Mouse (Mus musculus) myocyte (in vitro differentiated cells): ENCODE results near the gene Rnf222. TPM values are rescaled to one million over a fixed set of nuclear protein-coding genes. Genes with fewer than 3 reads are reported as not detected.

ENCODE experiments used
- H3K27me3 ChIP-seq: one replicate; pipeline ENCODE4 v1.6.1; 2011; ENCODE audit not compliant: control insufficient read depth, insufficient read depth, insufficient read length
- H3K36me3 ChIP-seq: one replicate; pipeline ENCODE4 v1.6.1; 2011; ENCODE audit not compliant: control insufficient read depth, insufficient read depth
- H3K4me2 ChIP-seq: one replicate; pipeline ENCODE4 v1.6.1; 2011; ENCODE audit warnings: low read depth, control low read depth
- H3K4me3 ChIP-seq: one replicate; pipeline ENCODE4 v1.5.1; 2011; ENCODE audit warnings: mild to moderate bottlenecking, control low read depth, moderate library complexity
- H3K79me2 ChIP-seq: one replicate; pipeline ENCODE4 v1.6.1; 2011; ENCODE audit not compliant: control insufficient read depth, insufficient read depth
- H3ac ChIP-seq: one replicate; pipeline ENCODE4 v1.6.1; 2011; ENCODE audit not compliant: control insufficient read depth, insufficient read length
- CEBPB ChIP-seq: IDR thresholded peaks from 2 replicates; pipeline ENCODE4 v1.6.1; 2011; ENCODE audit warnings: mild to moderate bottlenecking, moderate library complexity; ENCODE audit not compliant: poor library complexity, insufficient read depth, severe bottlenecking
- E2F4 ChIP-seq: IDR thresholded peaks from one replicate; pipeline ENCODE4 v1.6.1; 2011; ENCODE audit warnings: mild to moderate bottlenecking, control low read depth, moderate library complexity; ENCODE audit not compliant: insufficient read depth
- MAX ChIP-seq: IDR thresholded peaks from one replicate; pipeline ENCODE4 v1.6.1; 2011; ENCODE audit warnings: low read depth, mild to moderate bottlenecking, control low read depth
- MYOD1 ChIP-seq, 3 experiments: IDR thresholded peaks; one replicate each; pipeline ENCODE4 v1.6.1; 2011; ENCODE audit warnings: control low read depth in 2 of 3, low read depth in 2 of 3, mild to moderate bottlenecking in 2 of 3, moderate library complexity in 1 of 3; ENCODE audit not compliant: insufficient read length in 2 of 3, control insufficient read depth in 1 of 3
- MYOG ChIP-seq, 3 experiments: IDR thresholded peaks; one replicate each; pipeline ENCODE4 v1.6.1; 2011; ENCODE audit warnings: control low read depth in 2 of 3, low read depth in 2 of 3, mild to moderate bottlenecking in 2 of 3; ENCODE audit not compliant: insufficient read length in 2 of 3, control insufficient read depth in 1 of 3, insufficient read depth in 1 of 3
- POLR2A ChIP-seq: IDR thresholded peaks from one replicate; pipeline ENCODE4 v1.6.1; 2011; ENCODE audit warnings: low read depth, mild to moderate bottlenecking, control low read depth, moderate library complexity; ENCODE audit not compliant: insufficient read length
- POLR2AphosphoS2 ChIP-seq: IDR thresholded peaks from one replicate; pipeline ENCODE4 v1.6.1; 2011; ENCODE audit warnings: low read depth, control low read depth; ENCODE audit not compliant: insufficient read length
- REST ChIP-seq: IDR thresholded peaks from one replicate; pipeline ENCODE4 v1.6.1; 2011; ENCODE audit warnings: mild to moderate bottlenecking, control low read depth, moderate library complexity; ENCODE audit not compliant: insufficient read depth, insufficient read length
- SRF ChIP-seq: IDR thresholded peaks from one replicate; pipeline ENCODE4 v1.6.1; 2011; ENCODE audit warnings: low read depth; ENCODE audit not compliant: control insufficient read depth, insufficient read length
- TCF12 ChIP-seq: IDR thresholded peaks from one replicate; pipeline ENCODE4 v1.6.1; 2011; ENCODE audit warnings: mild to moderate bottlenecking, control low read depth; ENCODE audit not compliant: poor library complexity, insufficient read depth, severe bottlenecking
- TCF3 ChIP-seq: IDR thresholded peaks from one replicate; pipeline ENCODE4 v1.6.1; 2011; ENCODE audit warnings: low read depth, control low read depth; ENCODE audit not compliant: insufficient read length
- USF1 ChIP-seq: IDR thresholded peaks from one replicate; pipeline ENCODE4 v1.6.1; 2011; ENCODE audit warnings: low read depth, mild to moderate bottlenecking, control low read depth, moderate library complexity
- polyA plus RNA-seq: library from polyadenylated mRNA; unstranded; fragments of >200 nt; fragmentation: generic; extraction: Trizol; gene quantifications from one replicate; pipeline ENCODE4 v1.2.1, GENCODE M21; 2012; ENCODE audit warnings: missing spikeins

The Rnf222 gene
- polyA plus RNA-seq, 1 experiment: not detected

DNA sequence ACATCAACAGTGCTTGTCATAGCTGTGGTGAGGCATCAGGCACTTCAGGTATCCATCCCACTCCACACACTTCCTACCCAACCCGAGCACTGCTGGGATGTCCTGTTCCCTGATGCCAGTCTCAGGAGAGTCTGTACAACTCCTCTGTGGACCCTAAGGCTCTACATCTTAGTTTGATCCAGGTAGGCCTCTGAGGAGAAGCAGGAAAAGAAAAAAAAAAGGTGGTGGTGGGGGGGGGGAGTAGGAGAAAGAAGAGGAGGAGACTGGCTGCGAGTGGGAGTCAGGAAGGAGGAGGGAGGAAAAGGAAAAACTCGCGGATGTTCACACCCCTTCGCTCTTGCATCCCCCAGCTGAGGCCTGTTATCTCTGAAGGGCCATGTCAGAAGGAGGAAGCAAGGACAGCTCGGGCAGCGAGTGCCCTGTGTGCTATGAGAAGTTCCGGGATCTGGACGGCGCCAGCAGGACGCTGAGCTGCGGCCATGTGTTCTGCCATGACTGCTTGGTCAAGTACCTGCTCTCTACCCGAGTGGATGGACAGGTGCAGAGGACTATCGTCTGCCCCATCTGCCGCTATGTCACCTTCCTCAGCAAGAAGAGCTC lies 4.0 kb downstream of the Rnf222 start:
- H3K79me2 ChIP-seq: no peaks in the 10 kb centered on the region
- H3ac ChIP-seq: no peak overlapping the region
- peaks cover 20% of the 10 kb centered on the region for H3K27me3 ChIP-seq
- no peaks in the 10 kb centered on the region for H3K36me3 ChIP-seq
- TF ChIP-seq REST: no peak
- TF ChIP-seq CEBPB: no peak
- no peak for TF ChIP-seq USF1
- no peak for TF ChIP-seq SRF
- no peak for TF ChIP-seq MYOG (IDR thresholded peaks at IDR 0.05; ENCODE audit: control insufficient read depth in 1 of 3, insufficient read depth in 1 of 3, insufficient read length in 2 of 3, low read depth in 2 of 3)
- TF ChIP-seq E2F4: no peak
- no peak for TF ChIP-seq POLR2A
- TF ChIP-seq MYOD1 (IDR thresholded peaks at IDR 0.05; ENCODE audit: control insufficient read depth in 1 of 3, insufficient read length in 2 of 3, low read depth in 2 of 3): no peak
- TF ChIP-seq TCF3: no peak
- no peak for TF ChIP-seq TCF12
- no peak for TF ChIP-seq POLR2AphosphoS2
- H3K4me2 ChIP-seq: no peak overlapping the region
- no peak overlapping the region for H3K4me3 ChIP-seq

DNA sequence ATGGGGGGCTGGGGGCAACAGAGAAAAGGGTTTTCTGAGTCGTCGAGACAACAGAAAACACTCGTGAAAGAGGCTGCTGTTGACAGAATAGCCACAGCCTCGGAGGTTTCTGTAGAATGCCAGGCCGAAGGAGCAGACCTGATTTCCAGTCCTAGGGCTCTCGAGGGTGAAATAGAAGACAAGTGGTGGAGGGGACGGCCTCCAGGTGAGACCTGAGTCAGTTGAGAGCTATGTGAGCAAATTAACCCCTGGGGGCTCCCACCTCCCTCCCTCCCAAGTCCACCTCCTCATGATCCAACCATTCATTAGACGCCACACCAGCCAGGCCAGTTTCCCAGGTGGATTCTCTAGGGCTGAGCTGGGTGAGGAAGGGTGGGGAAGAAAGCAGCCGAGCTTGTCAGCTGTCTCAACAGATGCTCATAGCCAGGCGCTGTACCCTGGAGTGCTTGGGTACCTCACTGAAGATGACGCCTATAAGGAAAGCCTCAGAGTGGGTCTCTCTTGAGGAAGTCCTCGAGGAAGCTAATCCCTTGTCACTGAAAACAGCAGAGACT lies 5.6 kb downstream of the Rnf222 start:
- no peak overlapping the region for H3K4me2 ChIP-seq
- peaks cover 10% of the 10 kb centered on the region for H3K27me3 ChIP-seq
- H3K4me3 ChIP-seq: no peak overlapping the region
- no peaks in the 10 kb centered on the region for H3K79me2 ChIP-seq
- no peak for TF ChIP-seq SRF
- TF ChIP-seq E2F4: no peak
- no peak for TF ChIP-seq TCF12
- no peak for TF ChIP-seq MAX
- no peak for TF ChIP-seq REST
- TF ChIP-seq POLR2A: no peak
- no peak for TF ChIP-seq MYOD1 (IDR thresholded peaks at IDR 0.05; ENCODE audit: control insufficient read depth in 1 of 3, insufficient read length in 2 of 3, low read depth in 2 of 3)
- no peak for TF ChIP-seq CEBPB
- no peaks in the 10 kb centered on the region for H3K36me3 ChIP-seq
- no peak overlapping the region for H3ac ChIP-seq

DNA sequence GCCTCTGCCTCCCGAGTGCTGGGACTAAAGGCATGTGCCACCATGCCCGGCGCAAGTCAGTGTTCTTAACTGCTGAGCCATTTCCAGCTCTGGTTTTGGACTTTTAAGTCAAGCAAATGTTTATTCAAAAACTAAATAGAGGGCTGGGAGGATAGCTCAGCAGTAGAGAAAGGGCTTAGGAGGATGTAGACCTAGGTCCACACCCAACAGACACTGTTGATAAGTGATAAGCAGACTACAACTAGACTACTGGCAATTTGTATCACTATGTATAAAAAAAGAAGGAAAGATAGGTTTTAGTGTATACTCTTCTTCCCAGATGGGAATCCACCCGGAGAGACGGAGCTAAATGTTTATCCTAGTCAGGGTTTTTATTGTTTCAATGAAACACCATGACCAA lies 7.9 kb downstream of the Rnf222 start:
- Histone ChIP-seq H3K4me3 (no peak overlapping the region), H3K79me2 (no peaks in the 10 kb centered on the region), H3K36me3 (no peaks in the 10 kb centered on the region), H3K27me3 (peaks cover 15% of the 10 kb centered on the region), H3ac (no peak overlapping the region), H3K4me2 (no peak overlapping the region)
- no peak for TF ChIP-seq E2F4
- TF ChIP-seq MYOG (IDR thresholded peaks at IDR 0.05; ENCODE audit: control insufficient read depth in 1 of 3, insufficient read depth in 1 of 3, insufficient read length in 2 of 3, low read depth in 2 of 3): no peak
- no peak for TF ChIP-seq SRF
- no peak for TF ChIP-seq POLR2A
- TF ChIP-seq MAX: no peak
- no peak for TF ChIP-seq MYOD1 (IDR thresholded peaks at IDR 0.05; ENCODE audit: control insufficient read depth in 1 of 3, insufficient read length in 2 of 3, low read depth in 2 of 3)
- TF ChIP-seq POLR2AphosphoS2: no peak
- TF ChIP-seq REST: no peak
- TF ChIP-seq TCF3: no peak
- TF ChIP-seq TCF12: no peak
- TF ChIP-seq USF1: no peak
- TF ChIP-seq CEBPB: no peak

DNA sequence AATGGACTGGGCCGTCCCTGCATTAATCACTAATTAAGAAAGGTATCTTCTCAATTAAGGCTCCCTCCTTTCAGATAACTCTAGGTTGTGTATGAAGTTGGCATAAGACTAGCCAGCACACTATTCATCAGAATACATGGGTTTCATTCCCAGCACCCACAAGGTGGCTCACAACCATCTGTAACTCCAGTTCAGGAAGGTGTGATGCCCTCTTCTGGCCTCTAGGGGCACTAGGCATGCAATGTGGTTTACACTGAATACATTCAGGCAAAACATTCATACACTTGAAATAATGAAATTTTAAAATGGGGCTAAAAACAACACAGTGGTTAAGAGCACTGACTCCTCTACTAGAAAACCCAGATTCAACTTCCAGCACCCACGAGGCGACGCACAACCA lies 8.8 kb downstream of the Rnf222 start:
- Histone ChIP-seq H3K79me2 (peaks cover 6% of the 10 kb centered on the region), H3K36me3 (no peaks in the 10 kb centered on the region), H3K27me3 (peaks cover 15% of the 10 kb centered on the region), H3ac (no peak overlapping the region), H3K4me2 (no peak overlapping the region), H3K4me3 (no peak overlapping the region)
- TF ChIP-seq USF1 (no peak), E2F4 (no peak), TCF12 (no peak), CEBPB (no peak), POLR2A (no peak), TCF3 (no peak), REST (no peak), SRF (no peak), MYOD1 (IDR thresholded peaks at IDR 0.05; ENCODE audit: control insufficient read depth in 1 of 3, insufficient read length in 2 of 3, low read depth in 2 of 3) (no peak), MAX (no peak), POLR2AphosphoS2 (no peak)

DNA sequence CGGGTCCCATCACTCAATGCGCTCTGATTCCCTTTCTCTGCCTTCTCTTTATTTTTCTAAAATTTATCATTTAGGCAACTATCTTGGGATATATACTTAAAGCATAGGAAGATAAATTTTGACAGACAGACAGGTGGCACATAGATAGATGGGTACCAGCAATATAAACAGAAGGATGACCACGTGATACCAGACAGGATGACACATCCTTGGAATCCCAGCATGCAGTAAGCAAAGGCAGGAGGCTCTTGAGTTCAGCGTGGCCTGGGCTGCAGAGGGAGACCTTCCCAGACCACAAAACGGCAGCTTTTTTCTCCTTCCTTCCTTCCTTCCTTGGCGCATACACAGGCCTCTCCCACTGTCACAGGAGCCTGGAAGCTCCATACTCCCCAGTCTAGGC lies 9.5 kb downstream of the Rnf222 start:
- Histone ChIP-seq H3K36me3 (no peaks in the 10 kb centered on the region), H3K4me2 (no peak overlapping the region), H3K79me2 (peaks cover 13% of the 10 kb centered on the region), H3ac (no peak overlapping the region), H3K4me3 (no peak overlapping the region), H3K27me3 (peaks cover 10% of the 10 kb centered on the region)
- TF ChIP-seq TCF3: no peak
- TF ChIP-seq MAX: no peak
- TF ChIP-seq USF1: peak; percentile 55
- TF ChIP-seq TCF12: no peak
